Mouse (Mus musculus): ENCODE data around the gene Rtl10.
A peak's percentile ranks its signal among the peaks of the same experiment; 100 is the strongest.

The Rtl10 gene

DNA sequence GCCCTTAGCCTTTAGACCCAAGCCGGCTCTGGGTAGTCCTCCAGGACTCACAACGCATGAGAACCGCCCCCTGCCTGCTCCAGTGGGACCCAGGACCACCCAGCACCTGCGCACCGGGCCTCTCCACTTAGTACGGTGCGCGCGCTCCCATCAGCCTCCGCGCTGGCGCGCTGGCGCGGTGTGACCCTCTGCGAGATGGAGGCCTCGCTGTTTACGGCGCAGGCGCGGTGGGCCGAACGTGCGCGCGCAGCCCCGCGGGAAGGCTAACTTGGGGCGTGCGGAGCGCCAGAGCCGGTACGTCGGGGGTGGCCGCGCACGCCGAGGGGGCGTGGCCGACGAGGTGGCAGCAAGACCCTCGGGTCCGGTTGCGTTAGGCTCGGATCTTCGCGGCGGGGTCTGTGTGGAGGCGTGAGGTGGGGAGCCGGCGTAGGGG, at the start of gene Rtl10, which contains the start of gene Gnb1l:
TSS of gene Rtl10 (plus strand) at position 344 of the 433 bp plus-strand sequence.
TSS of gene Gnb1l (plus strand) at position 156 of the 433 bp plus-strand sequence.
- DNase-seq (ENCODE audit: low read depth, low spot score) = peak; percentile 92

GRCm38 (mm10) chr16:18449005-18449404, 49.7 kb upstream of the Rtl10 start:
- no peak for DNase-seq (ENCODE audit: low read depth, low spot score)

DNA sequence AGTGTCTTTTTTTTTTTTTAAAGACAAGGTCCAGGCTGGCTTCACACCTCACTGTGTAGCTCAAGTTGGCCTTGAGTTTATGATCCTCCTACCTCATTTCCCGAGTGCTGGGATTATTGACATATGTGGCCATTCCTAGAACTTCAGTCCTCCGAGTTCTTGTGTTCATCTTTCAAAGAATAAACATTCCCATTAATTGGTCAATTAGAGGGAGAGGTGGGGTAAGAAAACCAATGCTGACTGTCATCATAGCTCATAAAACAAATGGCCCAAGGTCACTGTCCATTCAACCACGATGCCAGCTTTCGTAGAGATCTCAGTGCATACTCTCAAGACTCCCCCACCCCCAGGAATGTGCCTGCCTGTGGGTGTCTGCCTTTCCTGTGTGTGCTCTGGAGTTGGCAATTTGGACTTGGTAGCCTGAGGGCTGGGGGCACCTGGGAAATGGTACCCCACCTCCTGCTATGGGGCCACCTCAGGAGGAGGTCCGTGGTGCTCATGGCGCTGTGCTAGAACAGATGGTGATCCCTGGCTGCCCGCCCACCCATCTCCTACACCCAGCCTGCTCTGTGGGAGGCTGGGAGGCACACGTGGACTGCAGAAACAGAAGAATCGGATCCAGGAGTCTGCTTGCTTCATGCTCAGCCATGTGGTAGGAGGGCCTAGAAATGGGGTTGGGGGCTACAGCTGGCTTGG, 47.1 kb upstream of the Rtl10 start:
- DNase-seq (ENCODE audit: low read depth, low spot score) = no peak

DNA sequence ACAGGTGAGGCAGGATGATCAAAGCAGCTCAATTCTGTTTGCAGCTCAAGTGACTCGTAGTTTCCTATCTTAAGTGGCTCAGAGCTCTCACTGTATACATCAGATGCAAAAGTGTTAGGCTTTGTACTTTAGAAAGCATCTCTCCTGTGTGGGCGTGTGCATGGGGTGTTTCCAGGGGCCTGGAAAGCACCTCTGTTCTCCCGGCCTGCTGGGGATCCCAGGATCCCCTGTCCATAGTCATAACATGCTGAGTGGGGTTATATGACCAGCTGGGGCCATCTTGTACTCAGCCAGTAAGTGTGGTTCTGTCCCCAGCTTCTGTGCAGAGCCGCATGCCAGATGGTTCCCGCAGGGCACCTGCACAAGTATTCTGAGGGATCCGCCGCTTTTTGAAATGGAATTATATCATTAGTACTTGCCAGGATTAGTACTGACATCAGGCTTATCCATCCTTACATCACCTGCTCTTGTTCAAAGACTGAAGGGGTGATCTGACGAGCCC, 46.3 kb upstream of the Rtl10 start:
- no peak for DNase-seq (ENCODE audit: low read depth, low spot score)

DNA sequence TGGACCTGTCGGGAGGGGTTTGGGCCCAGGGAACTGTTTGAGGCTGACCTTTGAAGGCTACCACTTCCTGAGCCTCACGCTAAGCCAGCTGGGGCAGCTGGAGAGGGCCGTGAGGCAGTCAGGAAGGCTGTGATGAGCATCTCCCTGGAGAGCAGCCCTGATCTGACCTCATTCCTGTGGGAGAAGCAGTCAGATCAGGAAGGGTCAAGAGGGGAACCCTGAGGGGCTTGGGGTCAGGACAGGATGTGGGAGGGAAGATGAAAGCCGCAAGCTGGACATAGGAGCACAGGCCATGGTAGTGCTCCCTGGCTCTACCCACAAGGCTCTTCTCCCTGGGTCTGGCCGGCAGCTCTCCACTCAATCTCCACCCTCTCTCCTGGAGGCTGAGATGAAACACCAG, 44.9 kb upstream of the Rtl10 start:
- no peak for DNase-seq (ENCODE audit: low read depth, low spot score)

GRCm38 (mm10) chr16:18455407-18455806, 43.3 kb upstream of the Rtl10 start:
- no peak for DNase-seq (ENCODE audit: low read depth, low spot score)

GRCm38 (mm10) chr16:18458661-18459060, 40.0 kb upstream of the Rtl10 start:
- DNase-seq (ENCODE audit: low read depth, low spot score) = no peak

GRCm38 (mm10) chr16:18459335-18459954, 39.3 kb upstream of the Rtl10 start:
- DNase-seq (ENCODE audit: low read depth, low spot score) = no peak

- DNase-seq (ENCODE audit: low read depth, low spot score) = no peak
Measured at GRCm38 (mm10) chr16:18459955-18460370, 38.7 kb upstream of the Rtl10 start.

GRCm38 (mm10) chr16:18460826-18461225, 37.9 kb upstream of the Rtl10 start:
- no peak for DNase-seq (ENCODE audit: low read depth, low spot score)

GRCm38 (mm10) chr16:18462031-18462430, 36.7 kb upstream of the Rtl10 start:
- no peak for DNase-seq (ENCODE audit: low read depth, low spot score)

- DNase-seq (ENCODE audit: low read depth, low spot score) = no peak
Measured at GRCm38 (mm10) chr16:18462598-18462997, 36.1 kb upstream of the Rtl10 start.

DNA sequence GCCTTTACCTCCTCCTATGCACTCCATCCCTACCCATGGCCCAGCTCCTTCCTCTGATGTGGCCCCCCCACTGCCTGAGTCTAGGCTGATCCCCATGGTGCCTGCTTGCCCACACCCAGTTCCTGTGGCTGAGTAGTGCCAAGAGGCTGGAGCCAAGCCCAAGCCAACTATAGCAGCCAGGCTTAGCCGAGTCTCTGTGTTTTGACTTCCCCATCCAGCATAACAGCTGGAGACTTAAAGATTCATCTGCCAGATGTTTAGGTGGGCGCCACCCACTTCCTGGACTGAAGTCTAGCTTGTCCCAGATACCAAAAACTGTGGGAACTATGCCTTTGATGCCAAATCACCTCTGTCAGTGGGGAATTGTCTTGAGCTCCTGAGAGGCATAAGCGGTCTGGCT, 34.4 kb upstream of the Rtl10 start:
- DNase-seq (ENCODE audit: low read depth, low spot score) = no peak

DNA sequence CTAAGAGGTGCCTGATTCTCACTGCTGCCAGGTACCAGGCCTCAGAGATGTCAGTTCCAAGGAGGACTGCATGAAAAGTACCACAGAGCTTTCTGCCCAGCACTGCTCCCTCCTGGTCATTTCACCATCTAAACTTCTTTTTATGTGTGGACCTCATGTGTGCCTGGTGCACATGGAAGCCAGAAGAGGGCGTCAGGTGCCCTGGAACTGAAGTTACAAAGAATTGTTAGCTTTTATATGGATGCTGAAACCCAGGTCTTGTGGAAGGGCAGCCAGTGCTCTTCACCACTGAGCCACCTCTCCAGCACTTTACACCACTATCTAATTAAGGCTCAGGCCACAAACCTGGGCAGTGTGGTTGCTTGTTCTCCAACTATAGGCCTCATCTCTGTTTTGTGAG, 27.9 kb upstream of the Rtl10 start:
- no peak for DNase-seq (ENCODE audit: low read depth, low spot score)

- DNase-seq (ENCODE audit: low read depth, low spot score) = no peak
Measured at GRCm38 (mm10) chr16:18471381-18471955, 27.2 kb upstream of the Rtl10 start.

GRCm38 (mm10) chr16:18471976-18472375, 26.7 kb upstream of the Rtl10 start:
- no peak for DNase-seq (ENCODE audit: low read depth, low spot score)

DNA sequence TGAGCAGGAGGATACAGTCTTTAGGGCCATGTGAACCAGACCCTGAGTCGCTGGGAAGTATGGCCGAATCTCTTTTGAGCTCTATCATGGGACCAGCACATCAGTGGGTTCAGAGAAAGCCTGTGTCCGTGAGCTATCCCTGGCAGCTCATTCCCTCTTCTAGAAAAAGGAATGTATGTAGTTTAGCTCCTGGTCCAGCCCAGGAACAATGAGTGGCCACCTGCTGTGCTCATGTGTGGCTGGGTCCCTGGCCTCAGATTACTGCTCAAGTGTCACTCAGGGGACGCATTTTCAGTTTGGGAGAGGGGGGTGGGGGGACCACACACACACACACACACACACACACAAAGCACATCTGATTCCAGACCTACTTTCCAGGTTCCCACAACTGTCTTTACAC, 26.3 kb upstream of the Rtl10 start:
- DNase-seq (ENCODE audit: low read depth, low spot score) = no peak

DNA sequence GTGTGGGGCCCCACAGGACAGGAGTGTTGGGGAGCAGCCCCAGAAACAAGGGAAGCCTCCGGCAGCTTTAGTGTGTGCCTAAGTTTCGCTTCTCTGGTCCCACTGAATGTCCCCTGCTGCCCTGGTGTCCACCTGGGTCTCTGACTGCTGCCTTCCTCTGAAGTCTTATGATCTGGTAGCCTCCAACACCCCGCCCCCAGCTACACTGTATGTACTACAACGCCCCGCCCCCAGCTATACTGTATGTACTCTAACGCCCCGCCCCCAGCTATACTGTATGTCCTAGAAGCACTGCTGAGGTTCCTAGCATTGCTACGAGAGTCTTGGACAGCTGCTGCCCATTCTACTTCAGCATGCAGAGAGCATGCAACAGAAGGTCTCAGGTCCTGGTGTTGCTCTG, 25.7 kb upstream of the Rtl10 start:
- no peak for DNase-seq (ENCODE audit: low read depth, low spot score)

GRCm38 (mm10) chr16:18474021-18474420, 24.7 kb upstream of the Rtl10 start:
- DNase-seq (ENCODE audit: low read depth, low spot score) = no peak

GRCm38 (mm10) chr16:18477996-18478395, 20.7 kb upstream of the Rtl10 start:
- DNase-seq (ENCODE audit: low read depth, low spot score) = no peak

- DNase-seq (ENCODE audit: low read depth, low spot score) = no peak
Measured at GRCm38 (mm10) chr16:18479667-18480066, 19.0 kb upstream of the Rtl10 start.

DNA sequence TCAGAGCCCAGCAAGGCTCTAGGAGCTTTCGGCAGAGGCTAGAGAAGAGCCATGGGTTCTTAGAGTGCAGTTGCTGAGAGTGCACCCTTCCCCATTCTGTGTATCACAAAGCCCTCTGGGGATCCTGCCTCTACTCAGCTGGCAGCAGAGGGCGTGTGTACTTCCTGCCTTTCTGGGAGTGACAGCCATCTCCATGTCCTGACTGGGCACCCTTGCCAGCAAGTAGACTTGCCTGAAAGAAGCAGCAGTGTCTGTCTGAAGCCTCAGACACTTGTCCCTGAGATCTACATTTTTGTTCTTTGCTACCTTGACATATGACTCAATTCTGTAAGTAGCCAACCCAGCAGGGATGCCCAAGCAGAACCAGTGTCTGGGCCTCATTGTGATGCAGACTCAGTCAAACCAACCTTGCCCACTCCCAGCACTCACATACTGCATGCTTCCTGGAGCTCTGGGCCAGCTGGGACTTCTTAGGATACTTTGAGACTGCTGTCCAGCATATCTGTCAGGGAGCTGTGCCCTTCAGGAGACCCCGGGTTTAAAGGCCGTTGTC, 17.7 kb upstream of the Rtl10 start:
- no peak for DNase-seq (ENCODE audit: low read depth, low spot score)
